In genomic region chr9:115867277-115867676, GRCm38 (mm10) we compare ENCODE assay signal across 11 mouse cellular contexts. TPM values are rescaled to one million over a fixed set of nuclear protein-coding genes. Genes with fewer than 3 reads are reported as not detected.
A peak's percentile ranks its signal among the peaks of the same experiment; 100 is the strongest.
DNase-seq lines count a peak whose midpoint lies in the region; ATAC-seq and TF ChIP-seq lines count a peak whose summit lies in the region.
"Had no signal": no experiment of that assay in that cellular context is flagged by ENCODE, and none has a peak within 500 bp of the region (broad histone marks: within the 10 kb centered on the region; RNA-seq: fewer than 3 reads in every experiment).

No protein-coding gene starts in this region.

- no peaks in the 10 kb centered on the region for H3K9me3 ChIP-seq in heart, postnatal 0 days (replicated peaks; ENCODE audit: control insufficient read depth, low read length)

- TF ChIP-seq EP300 in heart, postnatal 0 days (IDR thresholded peaks at IDR 0.05; ENCODE audit: low read depth), result peak; percentile 96

- DNase-seq in kidney, postnatal 10 days, result peak; percentile 52
- DNase-seq in kidney, adult 11 months, result no peak
- DNase-seq in A20 (ENCODE audit: low read depth, low spot score), result peak; percentile 7
- DNase-seq in adrenal gland, postnatal 36 days, result peak; percentile 77 to 81
- peak; percentile 96 for DNase-seq in heart, postnatal 0 days (ENCODE audit: low spot score)
- no peak for DNase-seq in right cerebral cortex, postnatal 14 days
- no peak for DNase-seq in layer of hippocampus, adult 18-20 months (ENCODE audit: low spot score in 2 of 2)
- DNase-seq in thymus, postnatal 10 days (ENCODE audit: low spot score in 2 of 2), result no peak

- peak; percentile 97 for ATAC-seq in heart, postnatal 0 days (ENCODE audit: insufficient read depth, low read depth)

- 6% methylated on average over 2 of the region's 2 CpGs for WGBS in heart, postnatal 0 days

- peak; percentile 61 for TF ChIP-seq CTCF in heart, postnatal 0 days (IDR thresholded peaks at IDR 0.05; ENCODE audit: low read depth)

- peak overlapping the region; percentile 39; the same call in 1 of the 2 replicates for H3K27ac ChIP-seq in heart, postnatal 0 days (ENCODE audit: low read depth)

- H3K4me1 ChIP-seq in heart, postnatal 0 days (ENCODE audit: control insufficient read depth, insufficient read depth), result peaks cover 4% of the 10 kb centered on the region

- no peak overlapping the region for H3K4me3 ChIP-seq in heart, postnatal 0 days (ENCODE audit: low read depth, low read length)

- H3K27me3 ChIP-seq in heart, postnatal 0 days (ENCODE audit: control insufficient read depth, insufficient read depth, low read length), result no peaks in the 10 kb centered on the region

- H3K36me3 ChIP-seq in heart, postnatal 0 days (replicated peaks; ENCODE audit: control insufficient read depth, insufficient read depth, low read length), result no peaks in the 10 kb centered on the region
- H3K36me3 ChIP-seq: G1E had no signal

- H3K4me2 ChIP-seq in heart, postnatal 0 days (ENCODE audit: low read depth, low read length), result no peak overlapping the region
- H3K4me2 ChIP-seq: liver, embryonic 11.5 days had no signal

- H3K9ac ChIP-seq in heart, postnatal 0 days (replicated peaks; ENCODE audit: low read depth, low read length), result no peak overlapping the region

RNA-seq across cellular contexts. Expression of gene Gadl1, which starts 42.0 kb away (rescaled TPM):
- under 1 TPM; 0.10 to 0.30 TPM for total RNA-seq in adrenal gland, postnatal 36 days (2021)
- 0.19 and 2.6 TPM in 2 replicates for total RNA-seq in heart, postnatal 0 days (2014; rRNA removed; ENCODE audit: low replicate concordance)
- polyA plus RNA-seq in heart, postnatal 0 days (2015; fragmentation: Nextera tagmentation; extraction: Ambion mirVana), result 0.74 and 1.1 TPM in 2 replicates
- total RNA-seq in layer of hippocampus, adult 18-20 months (2021), result under 1 TPM; 0.74 to 0.81 TPM
- total RNA-seq: neutrophil, adult 5-6 weeks had no signal
- polyA plus RNA-seq: G1E had no signal

Comparison
In these comparisons a context has a peak if more than half of its experiments do, and no peak if none do; other contexts are left out.
1. DNase-seq: peak in kidney, postnatal 10 days (single experiment), A20 (single experiment), adrenal gland, postnatal 36 days (2 of 2) and heart, postnatal 0 days (single experiment); none in kidney, adult 11 months (single experiment), right cerebral cortex, postnatal 14 days (single experiment), layer of hippocampus, adult 18-20 months (0 of 2) and thymus, postnatal 10 days (0 of 2).